Mouse (Mus musculus): ENCODE measurements around the gene Acbd4.

Gene Acbd4

DNA sequence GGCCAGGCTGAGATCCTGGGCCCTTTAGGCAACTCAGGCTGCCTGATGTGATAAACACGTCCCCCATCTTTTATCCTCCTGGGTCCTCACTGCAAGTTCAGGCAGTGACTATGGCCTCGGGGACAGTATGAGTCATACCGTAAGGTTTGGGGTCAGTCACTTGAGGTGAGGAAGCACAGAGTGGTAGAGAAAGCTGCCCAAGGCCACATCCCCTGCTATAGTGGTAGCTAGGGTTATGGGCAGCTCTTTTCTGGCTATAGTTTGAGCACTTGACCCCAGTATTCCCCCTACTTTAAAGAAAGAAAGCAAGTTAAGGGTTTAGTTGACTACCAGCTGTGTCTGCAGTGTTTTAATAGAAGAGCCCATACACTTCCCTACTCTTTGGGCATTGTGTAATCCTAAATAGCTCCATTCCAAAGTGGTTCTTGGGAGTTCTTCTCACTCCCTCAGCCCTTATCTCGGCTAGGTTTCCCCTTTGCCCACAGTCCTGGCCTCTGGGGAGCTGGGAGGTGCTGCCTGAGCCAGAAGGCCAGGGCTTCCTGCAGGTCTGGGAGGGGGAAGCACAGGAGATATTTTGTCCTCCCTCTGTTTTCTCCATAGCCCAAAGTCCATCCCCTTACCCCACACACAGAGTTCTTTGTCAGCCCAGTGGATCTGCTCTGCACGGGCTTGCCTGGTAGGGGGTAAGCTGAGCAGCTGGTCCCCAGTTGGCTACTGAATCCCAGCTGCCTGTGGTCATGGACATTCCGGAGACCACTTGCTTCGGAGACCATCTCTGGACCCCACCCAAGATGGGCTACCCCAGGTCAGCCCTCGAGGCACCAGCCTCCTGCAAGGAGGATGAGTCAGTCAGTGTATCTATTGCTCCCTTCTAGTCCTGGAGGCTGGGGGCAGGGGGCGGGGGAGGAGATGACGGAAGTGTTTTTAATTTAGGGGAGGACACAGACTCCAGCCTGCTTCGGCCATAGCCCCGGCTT, 43.1 kb downstream of the Acbd4 start:
- DNase-seq = no peak

GRCm38 (mm10) chr11:103146386-103146785, 44.9 kb downstream of the Acbd4 start:
- DNase-seq = no peak

DNA sequence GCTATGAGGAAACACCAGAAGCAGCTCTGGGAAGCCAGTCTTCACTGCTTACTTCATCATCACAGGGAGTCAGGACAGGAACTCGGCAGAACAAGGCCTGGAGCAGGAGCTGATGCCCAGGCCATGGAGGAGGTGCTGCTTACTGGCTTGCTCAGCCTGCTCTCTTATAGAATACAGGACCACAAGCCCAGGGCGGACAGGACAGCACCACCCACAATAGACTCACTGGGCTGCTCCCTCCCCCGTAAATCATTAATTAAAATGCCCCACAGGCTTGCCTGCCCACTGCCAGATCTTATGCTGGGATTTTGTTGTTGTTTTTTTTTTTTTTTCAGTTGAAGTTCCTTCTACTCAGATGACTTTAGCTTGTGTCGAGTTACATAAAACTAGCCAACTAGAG, 46.3 kb downstream of the Acbd4 start:
- DNase-seq = no peak

- DNase-seq = no peak
These were observed 48.3 kb downstream of the Acbd4 start for GRCm38 (mm10) chr11:103149771-103150170.

DNA sequence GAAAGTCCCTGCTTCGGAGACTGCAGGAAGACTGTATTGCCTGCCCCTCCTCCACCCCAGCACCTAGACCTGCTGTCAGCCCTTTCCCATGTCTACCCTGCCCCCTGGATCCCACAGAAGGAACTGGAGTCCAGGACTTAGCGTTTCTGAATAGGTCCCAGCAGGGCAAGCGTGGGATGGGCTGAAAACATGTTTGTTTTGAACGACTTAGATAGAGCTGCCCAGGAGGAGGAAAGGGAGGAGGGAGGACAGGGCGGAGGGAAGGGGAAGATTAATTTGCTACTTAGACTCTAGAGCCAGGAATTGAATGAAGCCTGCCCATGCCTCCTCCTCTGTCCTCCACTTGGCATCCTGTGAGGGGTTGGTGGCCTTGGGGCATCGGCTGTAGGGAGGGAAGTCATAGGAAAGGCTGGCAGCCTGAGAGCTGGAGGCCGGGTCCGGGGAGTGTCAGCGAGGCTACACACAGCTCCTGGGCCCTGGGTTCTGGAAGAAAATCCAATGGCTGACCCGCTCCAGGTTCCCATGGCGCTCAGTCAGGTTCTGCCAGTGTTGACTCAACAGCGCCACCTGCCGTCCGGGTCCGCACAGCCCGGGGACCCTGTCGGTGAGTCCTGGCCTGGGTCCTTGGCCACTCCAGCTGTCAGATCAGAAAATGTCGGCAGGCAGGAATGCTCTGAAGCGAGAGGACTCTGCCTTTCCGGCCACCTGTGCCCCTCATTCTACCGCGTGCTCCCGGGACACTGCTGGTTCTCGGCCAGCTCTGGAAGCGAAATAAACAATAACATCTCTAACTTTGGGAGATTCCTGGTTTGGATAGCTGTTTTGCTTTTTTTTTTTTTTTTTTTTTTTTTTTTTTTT, 57.4 kb downstream of the Acbd4 start:
- DNase-seq = peak; percentile 99

- no peak for DNase-seq
These were observed 59.3 kb downstream of the Acbd4 start for GRCm38 (mm10) chr11:103160738-103161137.

GRCm38 (mm10) chr11:103161449-103161848, 60.0 kb downstream of the Acbd4 start:
- no peak for DNase-seq
